Mouse (Mus musculus) testis, adult 2 months (tissue): ENCODE data around the gene Rap2c.

ENCODE experiments used
- CTCF ChIP-seq: fragments of 200-500 bp; IDR thresholded peaks from 2 replicates; pipeline ENCODE4 v1.5.1; 2012; ENCODE audit warnings: low read depth, mild to moderate bottlenecking, inconsistent platforms, low read length, moderate library complexity; ENCODE audit not compliant: control insufficient read depth, insufficient read depth, insufficient replicate concordance
- POLR2A ChIP-seq: fragments of 200-500 bp; IDR thresholded peaks from 2 replicates; pipeline ENCODE4 v1.6.1; 2012; ENCODE audit warnings: low read depth, mild to moderate bottlenecking, inconsistent platforms, low read length, moderate library complexity; ENCODE audit not compliant: control insufficient read depth

- no peak for TF ChIP-seq CTCF
- no peak; the same call in 1 of the 2 replicates for TF ChIP-seq POLR2A
Observed at GRCm38 (mm10) chrX:51018786-51019179, 965 bp upstream of the Rap2c start.
